Mouse (Mus musculus): ENCODE results near the gene Map10.

Gene Map10

GRCm38 (mm10) chr8:125716211-125716610 lies 46.6 kb downstream of the Map10 start:
- DNase-seq (ENCODE audit: low spot score in 2 of 2), result no peak

DNA sequence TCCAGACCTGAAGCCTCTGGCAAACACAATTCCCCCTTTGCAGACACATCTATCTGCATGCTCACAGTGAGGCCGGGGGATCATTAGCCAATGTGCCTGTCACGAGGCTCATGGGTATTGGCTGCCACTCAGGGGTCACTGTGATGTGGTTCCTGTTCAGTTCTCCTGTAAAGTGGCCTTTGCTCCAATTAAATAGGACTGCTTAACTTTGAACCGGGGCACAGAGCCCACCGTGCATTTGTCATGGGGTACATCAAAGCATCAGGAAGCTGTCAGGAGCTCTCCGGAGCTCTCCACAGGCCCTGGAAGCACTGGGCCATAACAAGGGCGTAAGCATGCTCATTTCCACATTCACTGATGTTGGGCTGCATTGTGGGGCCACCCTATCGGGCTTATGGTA lies 47.0 kb downstream of the Map10 start:
- no peak for DNase-seq (ENCODE audit: low spot score in 2 of 2)

DNA sequence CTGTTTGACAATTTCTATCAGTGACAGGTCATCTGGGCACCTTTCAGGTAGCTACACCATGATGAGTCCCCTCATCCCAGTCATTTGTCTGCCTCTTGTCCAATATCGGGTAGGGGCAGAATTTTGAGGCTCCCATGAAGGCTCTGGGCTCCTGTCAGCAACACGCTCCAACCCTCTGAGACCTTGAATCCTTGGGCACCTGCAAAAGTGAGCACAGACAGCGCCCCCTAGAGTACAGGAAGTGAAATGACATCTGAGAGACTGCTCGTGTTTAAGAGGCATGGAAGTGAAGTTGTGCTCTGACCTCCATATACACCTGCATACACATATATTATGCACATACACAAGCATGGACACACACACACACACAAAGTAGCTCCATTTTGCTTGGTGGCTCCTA lies 49.3 kb downstream of the Map10 start:
- DNase-seq (ENCODE audit: low spot score in 2 of 2), result no peak

DNA sequence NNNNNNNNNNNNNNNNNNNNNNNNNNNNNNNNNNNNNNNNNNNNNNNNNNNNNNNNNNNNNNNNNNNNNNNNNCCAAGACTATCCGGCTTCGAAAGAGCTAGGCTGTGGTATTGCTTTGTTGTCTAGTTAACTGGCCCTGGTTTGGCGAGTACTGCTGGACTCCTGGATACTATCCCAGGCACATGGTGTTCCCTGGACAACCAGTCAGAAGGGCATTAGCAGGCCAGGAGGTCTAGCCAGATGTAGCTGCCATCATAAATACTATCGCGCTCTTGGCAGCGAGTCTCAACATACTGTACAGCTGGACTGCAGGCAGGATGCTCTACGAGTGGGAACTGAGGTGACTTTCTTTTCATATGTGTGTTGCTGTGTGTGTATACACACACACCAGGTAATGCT lies 53.1 kb downstream of the Map10 start:
- DNase-seq (ENCODE audit: low spot score in 2 of 2), result peak; percentile 37 to 44
